Mouse (Mus musculus) kidney, adult 2 months (tissue): ENCODE results near the gene Pnpt1.

ENCODE experiments used
- CTCF ChIP-seq: fragments of 200-500 bp; conservative IDR thresholded peaks from 2 replicates; pipeline ENCODE4 v1.5.1; 2011; ENCODE audit warnings: low read depth, mild to moderate bottlenecking, control low read depth, low read length, moderate library complexity, mixed read lengths; ENCODE audit not compliant: insufficient read depth, insufficient read length
- POLR2A ChIP-seq: fragments of 200-500 bp; IDR thresholded peaks from one replicate; pipeline ENCODE4 v1.6.1; 2011; ENCODE audit warnings: low read depth, low read length, control low read depth

GRCm38 (mm10) chr11:29092403-29092802 lies 38.1 kb upstream of the Pnpt1 start:
- no peak for TF ChIP-seq CTCF
- no peak for TF ChIP-seq POLR2A
